Mouse (Mus musculus) induced T-regulatory cell, adult 2 months (primary cell): ENCODE data around the gene Tmc1.

ENCODE experiments used
- DNase-seq: peaks from one replicate; pipeline ENCODE4 v3.0.0-alpha.2; 2012; ENCODE audit warnings: low read depth

Tmc1 gene

DNA sequence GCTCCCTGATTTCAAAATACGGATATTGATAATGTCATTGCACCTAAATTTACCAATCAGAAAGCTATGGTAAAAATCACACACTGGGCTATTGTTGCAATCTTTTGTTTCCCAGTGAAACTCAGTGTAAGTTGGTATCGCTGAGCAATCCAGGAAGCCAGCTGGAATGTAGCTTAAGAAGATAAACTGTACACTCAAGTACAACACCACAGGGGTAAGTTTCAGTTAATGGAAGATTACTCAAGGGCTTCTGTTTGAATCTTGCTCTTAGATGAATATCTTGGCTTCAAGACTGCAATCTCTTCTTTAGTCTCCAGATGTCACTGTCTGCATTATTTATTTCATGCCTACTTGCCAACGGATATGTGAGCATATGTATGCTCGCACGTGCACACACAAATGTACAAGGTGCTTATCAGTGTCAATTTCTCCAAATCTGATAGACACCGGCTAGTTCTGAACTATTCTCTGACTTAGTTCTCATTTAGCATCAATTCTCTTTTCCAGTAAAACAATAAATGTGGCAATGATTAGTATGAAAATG lies 156.4 kb downstream of the Tmc1 start:
- DNase-seq: peak; percentile 37

DNA sequence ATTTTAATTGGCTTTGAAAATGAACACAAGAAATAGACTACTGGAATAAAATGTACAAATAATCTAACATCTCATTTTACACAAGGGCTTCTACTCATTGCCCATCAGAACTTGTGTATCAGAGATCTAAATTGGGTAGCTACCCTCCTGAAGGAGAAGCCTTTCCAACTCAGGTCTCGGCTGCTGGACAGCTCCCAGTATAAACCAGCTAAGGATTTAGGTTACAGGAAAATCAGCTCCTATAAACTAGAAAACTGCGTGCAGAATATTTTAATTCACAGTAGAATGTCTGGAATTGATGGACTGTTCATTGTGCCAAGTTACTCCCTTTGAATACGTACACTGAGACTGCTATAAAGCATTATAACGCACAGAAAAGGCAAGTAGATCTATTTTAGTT lies 158.0 kb downstream of the Tmc1 start:
- DNase-seq: no peak

DNA sequence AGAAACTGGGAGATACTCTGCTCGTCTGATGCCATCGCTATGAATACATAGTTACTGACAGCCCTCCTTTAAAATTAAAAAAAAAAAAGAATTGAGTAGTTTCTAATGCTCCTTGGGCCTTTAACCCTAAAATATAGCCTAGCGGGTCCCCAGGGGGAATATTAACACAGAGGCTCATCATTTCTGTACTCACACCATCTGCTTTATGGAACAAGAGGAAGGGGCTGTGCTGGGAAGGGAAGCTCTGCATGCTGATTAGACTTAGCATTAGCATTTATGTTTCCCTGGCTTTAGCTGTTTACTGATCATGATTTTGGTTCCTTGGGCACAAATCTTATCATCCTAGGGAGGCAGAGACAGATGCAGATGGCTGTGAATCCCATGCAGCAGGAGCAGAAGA lies 159.0 kb downstream of the Tmc1 start:
- DNase-seq: no peak

DNA sequence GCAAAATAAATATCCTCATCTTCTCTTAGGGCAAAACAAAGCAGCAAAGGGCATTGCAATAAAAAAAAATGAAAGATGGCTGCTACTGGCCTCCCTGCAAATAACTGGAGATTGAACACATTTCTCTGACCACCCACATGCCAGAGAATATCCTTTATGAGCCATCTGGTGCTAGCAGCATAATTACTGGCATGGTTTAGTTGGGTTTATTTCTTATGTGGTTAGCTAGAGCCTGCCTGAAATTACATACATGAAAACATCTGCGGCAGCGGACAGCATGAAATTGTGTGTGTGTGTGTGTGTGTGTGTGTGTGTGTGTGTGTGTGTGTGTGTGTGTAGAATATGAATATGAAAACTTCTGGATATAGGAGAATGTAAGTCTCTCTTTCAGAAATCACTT lies 161.2 kb downstream of the Tmc1 start:
- no peak for DNase-seq

DNA sequence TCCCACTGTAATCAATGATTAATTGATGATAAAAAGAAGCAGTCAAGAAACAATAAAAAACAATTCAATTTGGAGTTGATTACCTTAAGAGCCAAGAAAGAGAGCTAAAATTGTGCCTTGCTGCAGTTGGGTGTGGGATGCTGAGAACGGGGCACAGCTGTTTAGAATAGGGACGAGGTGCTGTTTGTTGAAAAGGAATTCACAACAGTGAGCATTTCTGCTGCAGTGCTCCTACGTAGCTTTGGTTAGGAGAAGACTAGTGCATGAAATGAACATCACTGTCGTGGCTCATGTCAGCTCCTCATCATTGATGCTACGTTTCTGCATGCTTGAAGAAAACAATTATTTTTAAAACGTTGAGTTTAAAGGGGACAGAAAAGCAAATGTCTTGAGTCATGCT lies 166.7 kb downstream of the Tmc1 start:
- DNase-seq: no peak

DNA sequence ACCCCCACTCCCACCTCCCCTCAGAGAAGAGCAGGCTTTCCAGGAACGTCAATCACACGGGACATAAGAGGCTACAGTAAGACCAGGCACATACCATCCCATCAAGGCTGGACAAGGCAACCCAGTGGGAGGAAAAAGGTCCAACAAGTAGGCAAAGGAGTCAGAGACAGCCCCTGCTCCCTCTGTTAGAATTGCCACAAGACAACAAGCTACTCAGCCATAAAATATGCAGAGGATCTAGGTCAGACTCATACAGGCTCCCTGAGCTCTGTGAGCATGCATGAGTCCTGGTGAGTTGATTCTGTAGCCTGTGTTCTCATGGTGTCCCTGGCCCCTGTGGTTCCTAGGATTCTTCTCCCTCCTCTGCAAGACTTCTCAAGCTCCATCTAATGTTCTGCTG lies 178.3 kb downstream of the Tmc1 start:
- DNase-seq: no peak

DNA sequence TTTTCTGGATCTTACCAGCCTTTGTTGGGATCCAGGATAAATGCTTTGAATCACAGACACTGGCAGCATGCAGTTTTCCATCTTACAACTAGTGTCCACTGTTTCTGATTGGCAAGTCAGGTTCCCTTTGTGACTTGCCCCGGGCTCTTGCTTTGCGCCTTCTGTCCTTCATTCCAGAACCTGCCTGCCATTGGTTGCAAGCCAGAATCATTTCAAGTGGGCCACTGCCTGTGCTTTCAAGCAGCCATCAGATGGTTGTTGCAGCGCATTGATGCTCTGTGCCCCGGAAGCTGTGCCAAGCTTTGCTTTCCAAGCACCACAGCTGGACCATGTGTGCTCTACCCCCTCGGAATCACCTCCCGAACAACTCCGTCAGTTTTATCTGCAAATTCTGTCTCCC lies 180.1 kb downstream of the Tmc1 start:
- DNase-seq: no peak

DNA sequence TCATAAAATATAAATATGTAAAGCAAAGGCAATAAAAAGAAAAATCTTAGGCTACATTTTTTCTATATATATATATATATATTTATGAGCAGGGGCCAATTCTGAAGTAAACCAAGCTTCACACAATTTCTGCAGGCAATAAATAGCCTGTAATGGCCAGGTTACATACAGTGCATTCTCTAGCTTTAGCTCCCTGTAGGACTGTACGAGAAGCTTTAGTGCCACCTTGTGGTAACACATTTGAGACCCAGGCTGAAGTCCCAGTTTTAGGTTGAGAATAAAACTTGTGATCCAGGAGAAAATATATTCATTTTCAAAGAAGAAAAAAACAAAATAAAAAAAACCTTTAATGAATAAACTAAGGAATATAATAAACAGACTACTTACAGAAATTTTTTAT lies 189.8 kb downstream of the Tmc1 start:
- DNase-seq: peak; percentile 17

DNA sequence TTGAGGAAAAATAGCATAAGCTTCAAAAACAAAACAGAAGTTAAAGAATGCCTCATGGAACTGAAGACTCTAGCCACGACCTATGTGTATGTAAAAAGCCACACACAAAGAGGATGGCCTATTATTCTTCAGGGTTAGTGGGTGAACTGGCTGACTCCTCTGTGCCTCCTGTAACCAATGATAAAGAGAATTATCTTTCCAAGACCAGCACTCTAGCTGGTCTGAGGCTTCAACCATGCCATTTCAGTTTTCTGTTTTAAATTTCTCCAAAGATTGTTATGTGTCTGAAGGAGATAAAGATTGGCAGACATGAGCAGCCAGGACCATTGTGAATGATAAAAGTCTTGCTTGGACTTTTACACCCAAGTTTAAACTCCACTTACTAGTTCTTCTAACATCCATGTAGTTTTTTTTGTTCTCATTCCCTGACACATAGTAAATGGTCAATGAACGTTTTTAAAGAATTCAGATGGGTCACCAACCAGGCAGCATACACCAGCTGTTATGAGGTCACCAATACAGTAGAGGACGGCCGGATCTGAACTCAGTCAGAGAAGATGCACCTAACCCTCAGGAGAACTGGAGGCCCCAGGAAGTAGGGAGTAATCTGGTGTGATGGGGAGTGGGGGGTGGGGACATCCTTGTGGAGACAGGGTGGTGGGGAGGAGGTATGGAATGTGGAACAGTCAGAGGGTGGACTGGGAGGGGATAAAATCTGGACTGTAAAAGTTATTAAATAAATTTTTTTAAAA lies 192.2 kb downstream of the Tmc1 start:
- no peak for DNase-seq

DNA sequence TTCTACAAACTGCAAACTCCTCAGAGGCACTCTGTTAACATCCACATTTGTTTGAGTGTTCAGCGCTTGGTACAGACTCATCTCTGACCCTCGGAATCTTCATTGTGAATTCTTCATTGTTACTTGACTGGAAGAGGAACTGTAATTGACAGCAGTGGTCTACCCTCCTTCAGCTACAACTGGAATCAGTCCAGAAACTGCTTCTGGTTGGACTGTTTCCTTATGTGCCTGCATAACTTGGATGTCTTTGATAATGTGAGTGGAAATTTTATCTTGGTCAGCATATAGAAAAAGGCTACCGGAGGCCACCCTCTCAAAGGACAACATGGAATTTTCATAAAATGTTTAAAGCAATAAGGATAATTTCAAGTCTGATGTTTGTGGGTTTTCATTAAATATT lies 192.9 kb downstream of the Tmc1 start:
- DNase-seq: no peak

DNA sequence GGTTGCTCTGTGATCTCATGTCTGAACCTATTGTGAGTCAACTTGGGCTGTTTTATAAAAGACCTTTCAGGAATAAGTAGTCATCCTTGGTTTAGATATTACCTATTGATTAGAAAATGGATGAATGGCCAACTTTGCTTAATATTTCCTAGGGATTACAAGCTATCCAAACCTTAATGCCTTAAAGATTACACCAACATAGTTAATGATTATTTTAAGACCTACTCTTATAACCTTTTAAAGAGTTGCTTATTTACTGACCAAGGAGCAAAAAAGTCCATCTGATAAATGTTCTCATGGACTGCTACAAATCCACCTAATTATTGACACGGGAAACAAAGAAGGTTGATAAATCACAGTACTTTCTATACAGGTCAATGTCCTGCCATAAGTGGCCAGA lies 209.4 kb downstream of the Tmc1 start:
- no peak for DNase-seq
